Mouse (Mus musculus) T-helper 17 cell (primary cell): ENCODE data around the gene Ankar.

Experiments used
- in situ Hi-C, 2 experiments: fragments of 300-600 bp; cut with MboI, MseI; formaldehyde crosslinking; loops; 1 replicate in 1 of 2; 2 replicates in 1 of 2; pipeline ENCODE4 v1.15.1; 2025; ENCODE audit warnings: high pct_unique_total_duplicates in 2 of 2

Gene Ankar

DNA sequence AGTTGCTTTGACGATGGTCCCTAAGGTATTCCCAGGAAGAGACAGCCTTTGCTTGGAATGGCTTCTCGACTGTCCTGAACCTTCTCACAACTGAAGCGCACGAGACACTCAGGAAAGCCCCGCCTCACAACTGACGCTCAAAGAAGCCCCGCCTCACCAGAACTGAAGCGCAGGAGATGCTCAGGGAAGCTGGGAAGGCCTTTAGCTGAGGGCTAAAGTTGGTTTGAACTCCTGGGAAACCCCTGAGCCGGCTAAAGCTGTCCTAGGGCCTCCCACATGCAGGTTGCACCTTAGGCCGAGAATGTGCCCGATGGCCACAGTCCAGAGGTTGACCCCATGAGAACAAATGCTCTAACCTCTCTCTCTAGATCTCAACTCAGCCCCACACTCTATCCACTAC, at the start of gene Ankar:
Gene Ankar (minus strand): TSS at position 101 of the 400 bp plus-strand sequence.
- in situ Hi-C loops: loop anchor here in 1 of 2 experiments (25.0 kb wide), 2 partner anchors 1138 to 1588 kb away; partner anchors contain the start of genes Atic and Bard1

DNA sequence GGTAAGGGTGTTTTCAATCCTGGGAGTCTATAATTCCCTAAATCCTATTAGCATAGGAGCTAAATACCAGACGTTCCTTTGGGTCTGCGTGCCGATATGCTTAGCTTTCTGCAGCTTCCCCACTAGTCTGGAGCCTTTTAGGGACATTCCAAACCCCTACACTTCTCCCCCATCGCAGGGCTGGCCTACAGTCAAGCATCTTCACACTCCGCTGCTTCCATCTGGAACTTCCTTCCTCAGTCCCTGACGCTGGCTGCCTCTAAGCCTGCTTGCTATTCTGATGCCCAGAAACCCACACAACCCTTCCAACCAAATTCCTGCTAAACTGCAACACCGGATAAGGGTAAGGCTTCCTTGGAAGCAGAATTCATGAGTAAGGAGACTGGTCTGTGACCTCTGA, 46.0 kb upstream of the Ankar start:
- in situ Hi-C loops: no loop called here

DNA sequence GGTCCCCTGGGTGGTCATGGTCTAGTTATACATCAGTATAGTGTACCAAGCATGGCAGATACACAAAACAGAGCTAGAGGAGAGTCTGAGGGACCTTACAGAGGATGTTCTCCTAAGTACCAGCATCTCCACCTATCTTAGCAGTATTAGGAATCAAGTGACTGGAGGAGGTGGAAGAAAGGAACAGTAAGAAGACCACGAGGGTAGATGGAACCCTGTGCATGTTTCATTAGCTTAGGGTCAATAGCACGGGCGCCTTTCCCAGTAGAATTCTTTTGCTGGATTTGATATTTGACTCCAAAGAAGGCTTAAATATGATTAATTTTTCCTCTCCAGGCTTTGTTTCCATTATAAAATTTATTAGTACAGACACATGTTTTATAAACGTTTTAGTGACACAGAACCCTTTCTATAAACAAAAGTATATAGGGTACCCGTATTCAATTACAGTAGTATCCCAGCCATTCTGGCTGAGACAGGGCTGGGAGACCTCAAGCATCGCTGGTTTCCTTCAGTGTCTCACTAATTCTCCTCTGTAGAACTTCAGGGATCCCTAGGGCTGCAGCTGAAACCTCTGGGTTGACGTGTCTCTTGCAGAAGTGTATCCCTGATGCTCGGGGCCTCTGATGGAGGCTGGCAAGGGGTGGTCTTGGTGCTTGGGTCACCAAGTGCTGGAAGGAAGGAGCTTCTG, 44.6 kb upstream of the Ankar start:
- in situ Hi-C loops: no loop called here

DNA sequence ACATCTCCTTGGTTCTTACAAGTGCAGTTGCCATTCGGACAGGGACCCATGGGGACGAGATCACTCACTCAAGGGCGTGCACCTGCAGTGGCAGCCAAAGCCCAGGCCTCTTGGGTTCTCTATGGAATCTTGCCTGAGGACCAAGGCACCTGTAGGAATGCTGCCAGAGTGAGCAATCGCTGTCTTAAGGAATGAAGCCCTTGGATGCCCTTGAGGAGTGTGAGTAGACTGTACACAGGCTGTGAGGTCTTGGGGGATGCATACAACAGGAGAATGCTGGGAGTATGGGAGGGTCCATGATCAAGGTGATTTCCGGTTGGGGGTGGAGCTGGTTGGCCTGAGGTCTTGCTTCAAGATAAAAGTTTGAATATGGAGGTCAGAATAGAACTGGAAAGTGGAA, 41.0 kb upstream of the Ankar start:
- in situ Hi-C loops: no loop called here

DNA sequence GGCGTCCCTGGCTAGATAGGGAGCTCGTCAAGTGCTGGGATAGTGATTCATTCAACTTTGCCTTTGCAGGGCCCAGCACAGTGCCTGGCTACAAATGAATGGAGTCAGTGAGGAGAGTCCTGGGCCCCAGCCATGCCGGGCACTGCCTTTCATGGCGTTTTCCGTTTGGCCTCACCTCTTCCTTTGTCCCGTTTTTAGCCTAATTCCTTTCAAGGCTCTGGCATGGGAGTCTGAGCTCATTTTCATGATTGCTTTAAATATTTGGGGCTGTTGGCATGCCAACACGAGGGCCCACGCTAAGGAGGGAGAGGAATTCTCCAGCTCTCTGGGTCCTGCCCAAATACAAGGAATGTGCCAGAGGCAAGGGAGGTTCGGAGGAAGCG, 39.3 kb upstream of the Ankar start:
- in situ Hi-C loops: loop anchor here (5.0 to 10.0 kb wide), 2 partner anchors 98 to 105 kb away; no protein-coding TSS in a partner anchor

DNA sequence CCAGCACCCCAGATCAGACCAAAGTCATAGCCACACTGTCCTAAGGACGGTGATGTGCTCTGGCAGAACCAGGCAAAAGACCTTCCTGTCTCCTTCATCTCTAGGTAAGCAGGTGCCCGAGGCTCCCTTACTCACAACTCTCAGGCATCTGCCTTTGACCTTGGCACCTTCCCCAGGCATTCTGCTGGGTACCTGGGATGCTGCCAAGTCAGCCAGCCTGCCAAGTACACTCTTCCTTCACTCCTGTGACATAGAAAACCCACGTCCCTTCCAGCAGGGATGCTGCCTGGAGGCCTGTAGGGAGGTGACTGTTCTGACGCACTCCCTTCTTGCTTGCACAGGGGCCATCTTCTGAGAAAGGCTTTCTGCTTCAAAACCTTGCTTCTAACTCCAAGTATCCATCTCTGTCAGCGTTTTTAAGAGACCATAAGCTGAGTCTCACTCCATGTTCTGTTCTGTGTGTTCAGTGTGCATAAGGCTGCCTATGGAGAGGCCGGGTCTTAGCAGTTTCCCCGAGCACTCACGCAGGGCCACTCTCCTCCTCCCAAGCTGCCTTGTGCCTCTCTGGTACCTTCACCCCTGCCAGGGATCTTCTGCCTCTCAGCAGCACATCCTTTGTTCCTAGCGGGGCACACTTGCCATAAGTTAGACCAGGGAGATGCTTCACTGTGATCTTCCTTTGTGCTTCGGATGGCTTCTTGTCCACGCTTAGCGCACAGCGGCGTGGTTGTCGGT, 38.7 kb upstream of the Ankar start:
- in situ Hi-C loops: loop anchor here (5.0 to 10.0 kb wide), 2 partner anchors 98 to 106 kb away; no protein-coding TSS in a partner anchor

DNA sequence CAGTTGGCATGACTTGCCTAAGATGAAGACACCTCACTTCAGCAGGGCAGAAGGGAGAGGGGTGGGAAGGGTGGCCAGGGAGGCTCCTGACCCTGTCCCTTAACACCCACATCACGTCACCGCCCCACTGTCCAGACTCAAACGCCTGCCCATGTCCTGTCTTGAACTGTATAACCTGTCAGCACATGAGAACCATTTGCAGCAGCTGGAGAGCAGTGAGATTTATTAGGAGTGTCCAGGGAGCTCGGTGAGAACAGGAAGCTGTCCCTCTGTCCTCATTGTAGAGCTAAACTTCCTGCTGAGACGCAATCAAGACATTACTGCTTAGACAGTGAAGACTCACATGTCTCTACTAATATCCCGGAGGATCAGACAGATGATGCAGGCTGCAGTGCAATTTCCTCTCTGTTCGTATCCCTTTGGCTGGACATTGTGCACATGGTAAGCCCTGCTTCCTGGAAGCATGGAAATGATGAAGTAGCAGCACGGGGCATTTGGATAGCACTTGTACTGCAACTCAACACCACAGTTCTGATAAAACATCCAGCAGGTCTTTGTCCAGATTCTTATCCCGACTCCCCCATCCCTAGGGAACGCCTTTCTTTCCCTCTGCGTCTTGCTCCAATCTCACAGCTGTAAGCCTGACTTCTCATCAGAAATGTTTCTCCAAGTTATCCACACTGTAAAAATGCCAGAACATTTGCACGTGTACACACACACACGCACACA, 36.2 kb upstream of the Ankar start:
- in situ Hi-C loops: loop anchor here (5.0 to 10.0 kb wide), 2 partner anchors 101 to 108 kb away; no protein-coding TSS in a partner anchor

DNA sequence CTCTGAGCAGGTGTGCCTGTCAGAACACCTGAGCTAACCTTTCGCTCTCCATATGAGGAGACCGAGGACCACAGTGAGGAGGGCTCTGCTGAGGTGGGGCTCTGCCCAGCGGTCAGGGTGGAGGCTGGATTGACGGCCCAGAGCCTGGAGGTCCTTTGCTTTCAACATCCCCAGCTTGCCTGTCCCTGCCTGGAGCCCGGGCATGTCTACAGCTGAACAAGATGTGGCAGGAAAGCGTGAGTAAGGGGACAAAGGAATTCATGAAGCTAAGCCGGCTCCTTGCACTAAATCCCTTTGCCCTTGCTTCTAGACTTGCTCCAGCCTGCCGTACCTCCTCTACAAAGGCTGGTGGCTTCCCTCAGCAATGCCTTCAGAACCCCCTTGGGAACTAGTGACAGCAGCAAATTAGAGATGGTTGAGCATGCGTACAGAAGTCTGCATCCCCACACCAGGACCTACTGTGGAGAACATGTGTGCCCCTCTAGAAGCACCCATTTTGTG, 32.9 kb upstream of the Ankar start:
- in situ Hi-C loops: loop anchor here in 1 of 2 experiments (10.0 kb wide), 1 partner anchor 112 kb away; no protein-coding TSS in a partner anchor

DNA sequence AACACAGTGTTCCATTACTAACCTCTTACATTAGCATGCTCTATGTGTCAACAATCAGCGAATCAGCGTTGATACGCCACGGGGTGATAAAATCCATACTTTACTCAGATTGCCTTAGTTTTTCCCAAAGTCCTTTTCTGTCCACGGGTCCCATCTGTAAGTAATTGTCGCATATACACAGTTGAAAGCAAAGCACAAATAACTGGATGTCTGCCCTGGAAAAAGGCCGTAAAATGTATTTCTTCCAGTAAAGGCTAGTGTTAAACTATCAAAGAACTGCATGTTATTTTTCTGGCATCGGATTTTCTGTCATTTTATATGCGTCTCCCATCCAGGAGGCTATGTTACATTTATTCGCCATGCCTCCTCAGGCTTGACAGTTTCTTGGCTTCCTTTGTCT, 29.7 kb upstream of the Ankar start:
- in situ Hi-C loops: loop anchor here in 1 of 2 experiments (10.0 kb wide), 1 partner anchor 115 kb away; no protein-coding TSS in a partner anchor

DNA sequence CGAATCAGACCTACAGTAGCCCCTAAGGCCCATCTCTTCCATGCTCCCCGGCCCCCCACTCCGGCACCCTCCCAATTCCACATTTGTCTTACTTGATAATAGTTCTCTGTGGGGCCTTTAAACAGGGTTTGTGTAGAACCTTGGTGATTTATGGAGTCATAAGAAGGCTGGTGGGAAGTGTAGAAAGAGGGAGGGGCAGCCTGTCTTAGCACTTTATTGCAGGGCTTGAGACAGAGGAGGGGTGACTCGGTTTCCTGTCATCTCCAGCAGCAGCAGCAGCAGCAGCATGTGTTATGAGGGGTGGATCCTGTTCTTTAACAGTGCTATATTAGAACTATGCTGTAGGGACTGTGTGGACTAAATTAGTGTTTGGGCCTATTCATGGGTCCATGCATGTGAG, 28.4 kb upstream of the Ankar start:
- in situ Hi-C loops: no loop called here

DNA sequence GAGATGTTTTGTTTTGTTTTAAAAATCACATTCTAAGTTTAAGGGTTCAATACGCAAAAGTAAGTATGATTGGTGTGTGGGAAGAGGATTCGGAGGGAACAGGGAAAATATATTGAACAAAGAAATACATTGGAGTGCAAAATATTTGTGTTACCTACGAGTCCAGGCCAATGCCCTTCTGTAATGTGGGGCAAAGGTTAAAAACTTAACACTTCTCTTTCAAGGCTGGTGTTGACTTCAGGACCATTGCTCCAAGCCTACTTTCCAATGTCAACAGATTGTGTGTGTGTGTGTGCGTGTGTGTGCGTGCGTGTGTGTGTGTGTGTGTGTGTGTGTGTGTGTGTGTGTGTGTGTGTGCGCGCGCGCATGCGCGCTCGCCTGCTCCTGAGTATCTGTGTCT, 25.6 kb upstream of the Ankar start:
- in situ Hi-C loops: no loop called here

DNA sequence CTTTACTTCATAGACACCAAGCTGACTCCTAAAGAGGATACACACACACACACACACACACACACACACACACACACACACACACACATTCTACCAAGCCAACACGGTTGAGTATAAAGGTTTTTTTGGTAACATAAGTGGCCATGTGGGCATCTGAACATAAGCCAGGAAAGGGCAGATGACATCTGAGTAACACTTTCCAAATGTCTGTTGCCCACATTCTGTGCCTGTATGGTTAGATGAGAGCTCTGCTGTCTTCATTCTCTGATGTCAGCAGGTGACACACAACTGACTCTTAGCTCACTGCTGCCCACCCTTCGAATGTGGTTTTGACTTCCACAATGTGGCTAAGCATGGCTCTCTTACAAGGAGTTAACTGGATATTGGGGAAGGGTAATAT, 24.0 kb upstream of the Ankar start:
- in situ Hi-C loops: loop anchor here in 1 of 2 experiments (5.0 to 25.0 kb wide), 3 partner anchors 138 to 1612 kb away; partner anchors contain the start of genes Atic and Bard1

DNA sequence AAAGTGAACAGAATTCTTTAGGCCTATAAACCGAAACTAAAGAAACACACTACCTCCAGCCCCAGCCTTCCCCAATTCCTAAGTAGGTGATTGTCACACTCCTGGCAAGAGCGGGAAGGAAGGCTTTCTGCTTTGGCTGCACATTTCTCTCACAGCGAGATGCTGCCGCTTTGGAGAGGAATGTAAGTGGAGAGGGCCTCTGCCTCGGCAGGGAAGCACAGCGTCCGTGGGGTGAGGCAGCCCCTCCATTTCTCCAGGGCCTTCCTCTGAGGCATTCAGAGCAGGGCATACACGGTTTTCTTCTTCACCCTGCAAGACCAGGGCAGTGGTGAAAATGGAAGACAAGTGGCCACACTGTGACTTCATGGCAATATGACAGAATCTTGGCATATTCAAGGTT, 22.3 kb upstream of the Ankar start:
- in situ Hi-C loops: loop anchor here in 1 of 2 experiments (5.0 to 25.0 kb wide), 3 partner anchors 140 to 1610 kb away; partner anchors contain the start of genes Atic and Bard1

DNA sequence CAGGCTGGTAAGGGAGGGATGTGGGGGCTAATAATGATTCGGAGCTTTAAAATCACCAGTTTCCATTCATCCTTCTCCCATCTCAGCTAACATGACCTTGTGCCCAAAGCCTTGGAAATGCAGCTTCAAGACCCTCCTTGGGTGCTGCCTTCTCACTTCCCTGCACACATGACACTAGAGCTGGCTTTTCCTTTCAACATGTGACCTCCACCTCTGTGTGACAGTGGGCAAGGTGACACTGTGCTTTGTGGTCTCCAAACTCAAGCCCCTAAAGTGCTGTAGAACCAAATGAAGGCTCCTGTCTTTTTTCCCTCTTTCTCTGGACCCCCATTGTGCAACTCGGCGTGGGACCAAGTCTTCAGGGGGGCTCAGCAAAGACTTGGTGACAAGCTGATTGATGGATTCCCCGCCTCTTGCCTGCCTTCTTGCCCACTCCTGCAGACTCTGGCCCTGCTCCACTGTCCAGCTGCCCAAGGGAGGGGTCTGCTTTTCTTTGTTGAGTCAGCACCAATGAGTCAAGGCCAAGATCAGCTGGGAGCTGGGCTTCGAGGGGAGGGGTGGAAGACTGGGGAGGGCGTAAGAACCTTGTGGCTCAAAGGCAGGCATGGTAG, 19.8 kb upstream of the Ankar start:
- in situ Hi-C loops: loop anchor here in 1 of 2 experiments (5.0 to 25.0 kb wide), 3 partner anchors 142 to 1608 kb away; partner anchors contain the start of genes Atic and Bard1

DNA sequence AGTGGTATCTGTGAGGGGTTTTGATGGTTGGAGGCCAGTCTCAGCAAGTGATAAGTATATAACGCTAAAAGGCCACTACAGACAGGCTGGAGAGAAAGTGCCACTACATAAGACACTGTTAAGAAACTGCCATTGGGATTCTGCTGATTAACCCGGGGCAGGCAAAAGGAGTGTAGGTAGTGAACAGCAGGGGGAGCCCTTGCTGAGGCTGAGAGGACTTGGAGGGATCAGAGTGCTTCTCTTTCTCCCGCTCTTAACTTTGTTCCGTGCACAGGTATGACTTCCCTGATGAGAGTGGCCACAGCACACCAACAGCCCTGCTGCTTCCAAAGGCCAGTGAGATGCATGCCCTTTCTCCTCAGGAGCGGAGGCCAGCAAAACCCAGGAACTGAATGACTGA, 18.5 kb upstream of the Ankar start:
- in situ Hi-C loops: loop anchor here (5.0 to 25.0 kb wide), 8 partner anchors 133 to 1696 kb away; partner anchors contain the start of genes Atic (in 1 of the 2), Bard1 (in 1 of the 2), Pecr (in 1 of the 2) and Smarcal1 (in 1 of the 2)

DNA sequence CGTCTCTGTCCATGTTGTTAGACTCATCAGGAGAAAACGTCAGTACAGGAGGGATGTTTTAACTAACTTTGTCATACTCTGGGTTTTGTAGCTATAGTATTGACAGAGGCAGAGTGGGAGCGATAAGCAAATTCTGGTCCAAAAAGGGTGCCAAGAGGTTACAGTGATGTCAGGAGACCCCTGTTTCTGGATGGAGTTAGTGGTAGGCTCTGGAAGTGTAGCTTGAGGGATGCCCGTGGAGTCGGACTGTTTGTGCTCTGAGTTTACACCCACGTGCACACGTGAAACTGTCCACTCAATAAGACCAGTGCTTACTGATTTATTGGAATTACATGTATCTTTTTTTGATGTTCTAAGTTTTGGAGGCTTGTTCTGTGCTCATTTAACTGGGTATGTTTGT, 17.2 kb upstream of the Ankar start:
- in situ Hi-C loops: loop anchor here (5.0 to 25.0 kb wide), 8 partner anchors 135 to 1697 kb away; partner anchors contain the start of genes Atic (in 1 of the 2), Bard1 (in 1 of the 2), Pecr (in 1 of the 2) and Smarcal1 (in 1 of the 2)

DNA sequence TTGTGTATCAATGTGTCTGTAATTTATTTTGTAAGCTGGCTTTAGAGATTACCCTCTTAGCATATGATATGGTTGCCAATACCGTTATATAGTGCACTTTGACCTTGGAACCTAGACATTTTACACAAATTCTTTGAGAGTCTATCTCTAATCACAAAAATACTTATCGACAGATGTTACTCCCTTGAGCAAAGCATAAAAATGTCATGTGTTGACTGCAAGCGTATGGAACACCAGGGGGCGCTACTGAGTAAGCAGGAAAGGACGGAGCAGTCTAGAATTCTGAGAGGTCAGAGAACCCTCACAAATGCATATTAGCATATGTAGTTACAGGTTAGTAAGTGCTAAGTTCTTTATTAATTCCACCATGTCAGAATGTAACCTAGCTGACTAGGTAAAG, 16.5 kb upstream of the Ankar start:
- in situ Hi-C loops: loop anchor here (5.0 to 25.0 kb wide), 8 partner anchors 135 to 1698 kb away; partner anchors contain the start of genes Atic (in 1 of the 2), Bard1 (in 1 of the 2), Pecr (in 1 of the 2) and Smarcal1 (in 1 of the 2)

DNA sequence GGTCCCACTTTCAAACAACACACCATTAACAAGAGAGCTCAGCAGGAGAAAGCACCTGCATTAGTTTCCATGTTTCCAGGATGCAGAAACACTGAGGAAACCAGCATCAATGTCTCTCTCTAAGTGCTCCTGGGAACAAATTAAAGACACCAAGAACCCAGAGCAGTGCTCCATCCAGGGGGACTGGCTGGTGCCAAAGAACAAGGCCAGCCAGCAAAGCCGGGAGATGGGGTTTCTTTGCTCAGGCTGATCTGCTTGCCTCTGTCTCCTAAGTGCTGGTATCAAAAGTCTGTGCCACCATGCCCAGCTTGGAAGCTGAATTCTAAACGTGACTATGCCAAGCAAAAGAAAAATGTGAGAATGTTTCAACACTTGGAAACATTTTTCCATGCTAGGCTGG, 16.0 kb upstream of the Ankar start:
- in situ Hi-C loops: loop anchor here (5.0 to 25.0 kb wide), 8 partner anchors 134 to 1698 kb away; partner anchors contain the start of genes Atic (in 1 of the 2), Bard1 (in 1 of the 2), Pecr (in 1 of the 2) and Smarcal1 (in 1 of the 2)

DNA sequence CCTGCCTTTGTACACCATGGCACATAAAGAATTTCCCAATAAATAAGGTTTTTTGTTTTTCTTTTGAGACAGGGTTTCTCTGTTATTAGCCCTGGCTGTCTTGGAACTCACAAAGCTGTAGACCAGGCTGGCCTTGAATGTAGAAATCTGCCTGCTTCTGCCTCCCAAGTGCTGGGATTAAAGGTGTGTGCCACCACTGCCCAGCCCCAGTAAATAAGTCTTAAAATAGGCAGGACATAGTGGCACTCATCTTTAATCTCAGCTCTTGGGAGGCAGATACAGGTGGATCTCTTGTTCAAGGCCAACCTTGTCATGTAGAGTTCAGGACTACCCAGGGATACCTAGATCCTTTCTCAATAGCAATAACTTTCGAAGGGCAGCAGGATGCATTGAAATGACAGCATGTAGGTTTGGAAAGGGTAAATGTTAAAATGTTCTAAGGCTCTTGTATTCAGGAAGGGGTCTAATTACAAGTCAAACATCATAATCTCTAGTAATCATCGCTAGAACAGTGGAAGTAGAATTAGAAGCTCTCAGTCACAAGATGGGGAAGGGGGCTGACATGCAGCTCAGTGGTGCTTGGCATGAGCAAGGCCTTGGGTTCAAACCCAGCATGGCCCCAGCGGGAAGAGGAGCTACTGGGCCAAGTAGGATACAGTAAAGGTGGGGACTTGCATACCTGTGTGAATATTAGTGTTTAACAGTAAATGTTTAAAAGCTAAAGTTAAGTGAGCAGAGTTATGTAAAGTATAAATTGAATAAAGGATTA, 15.4 kb upstream of the Ankar start:
- in situ Hi-C loops: loop anchor here (5.0 to 25.0 kb wide), 8 partner anchors 133 to 1699 kb away; partner anchors contain the start of genes Atic (in 1 of the 2), Bard1 (in 1 of the 2), Pecr (in 1 of the 2) and Smarcal1 (in 1 of the 2)
